Mouse (Mus musculus) midbrain, embryonic 11.5 days (tissue): ENCODE data around the gene Map3k14. TPM values are rescaled to one million over a fixed set of nuclear protein-coding genes. Genes with fewer than 3 reads are reported as not detected.

ENCODE experiments used
- ATAC-seq: fragments of 200-750 bp; cut with Nextera tagmentation; 2 replicates; pipeline ENCODE4 v1.8.0; 2017; ENCODE audit warnings: moderate TSS enrichment, moderate library complexity; ENCODE audit not compliant: low FRiP score
- DNase-seq: peaks from one replicate; pipeline ENCODE4 v3.0.0; 2015; ENCODE audit warnings: low spot score; ENCODE audit errors: missing footprints
- H3K27ac ChIP-seq: fragments of 300-500 bp; sonication (generic); 2 replicates; pipeline ENCODE4 v1.5.1; 2014; ENCODE audit warnings: low read depth, low read length
- H3K27me3 ChIP-seq: fragments of 300-500 bp; sonication (generic); 2 replicates; pipeline ENCODE4 v1.6.1; 2014; ENCODE audit warnings: mild to moderate bottlenecking, low read length, moderate library complexity, mixed read lengths; ENCODE audit not compliant: control insufficient read depth, insufficient read depth
- H3K36me3 ChIP-seq: fragments of 300-500 bp; sonication (generic); 2 replicates; pipeline ENCODE4 v1.6.1; 2014; ENCODE audit warnings: mild to moderate bottlenecking, low read length, moderate library complexity, mixed read lengths; ENCODE audit not compliant: control insufficient read depth, insufficient read depth
- H3K4me1 ChIP-seq: fragments of 300-500 bp; sonication (generic); 2 replicates; pipeline ENCODE4 v1.6.1; 2014; ENCODE audit warnings: low read length; ENCODE audit not compliant: control insufficient read depth, insufficient read depth
- H3K4me2 ChIP-seq: fragments of 300-500 bp; sonication (generic); 2 replicates; pipeline ENCODE4 v1.6.1; 2014; ENCODE audit warnings: mild to moderate bottlenecking, moderate library complexity
- H3K4me3 ChIP-seq: fragments of 300-500 bp; sonication (generic); 2 replicates; pipeline ENCODE4 v1.5.1; 2014; ENCODE audit warnings: low read depth, low read length
- H3K9ac ChIP-seq: fragments of 300-500 bp; sonication (generic); 2 replicates; pipeline ENCODE4 v1.6.1; 2014; ENCODE audit warnings: low read length
- H3K9me3 ChIP-seq: fragments of 300-500 bp; sonication (generic); 2 replicates; pipeline ENCODE4 v1.6.1; 2016; ENCODE audit warnings: low read length; ENCODE audit not compliant: control insufficient read depth
- WGBS: fragments of 180-500 bp; shearing (Covaris S2); extraction: QIAGEN DNeasy Blood & Tissue Kit; methylation state at CpG from one replicate; pipeline ENCODE4 v1.1.7; 2014; 5-methylcytosine and 5-hydroxymethylcytosine counted together
- polyA plus RNA-seq: library from polyadenylated mRNA; unstranded; fragments of >200 nt; fragmentation: Nextera tagmentation; extraction: Ambion mirVana; gene quantifications from 2 replicates; pipeline ENCODE4 v1.2.1, GENCODE M21; 2014

Map3k14 gene
- polyA plus RNA-seq, 1 experiment from 2014 or later: 3.3 TPM

GRCm38 (mm10) chr11:103173041-103173770 lies 94.1 kb downstream of the Map3k14 start:
- ATAC-seq: no peak
- no peak for DNase-seq
- WGBS: 88% methylated on average over 7 of the region's 7 CpGs
- H3K27me3 ChIP-seq: peaks cover 38% of the 10 kb centered on the region
- no peaks in the 10 kb centered on the region; the same call in 1 of the 2 replicates for H3K4me1 ChIP-seq
- no peak overlapping the region for H3K27ac ChIP-seq
- no peak overlapping the region for H3K9ac ChIP-seq
- H3K4me2 ChIP-seq: no peak overlapping the region
- H3K4me3 ChIP-seq: no peak overlapping the region
- H3K9me3 ChIP-seq: no peaks in the 10 kb centered on the region
- no peaks in the 10 kb centered on the region for H3K36me3 ChIP-seq

GRCm38 (mm10) chr11:103172392-103173040 lies 94.8 kb downstream of the Map3k14 start:
- ATAC-seq: no peak
- no peaks in the 10 kb centered on the region for H3K9me3 ChIP-seq
- H3K4me3 ChIP-seq: no peak overlapping the region
- no peaks in the 10 kb centered on the region; the same call in 1 of the 2 replicates for H3K4me1 ChIP-seq
- no peak overlapping the region for H3K4me2 ChIP-seq
- WGBS: 74% methylated on average over 6 of the region's 6 CpGs
- no peak overlapping the region for H3K9ac ChIP-seq
- H3K36me3 ChIP-seq: no peaks in the 10 kb centered on the region
- peaks cover 38% of the 10 kb centered on the region for H3K27me3 ChIP-seq
- no peak for DNase-seq
- no peak overlapping the region for H3K27ac ChIP-seq

GRCm38 (mm10) chr11:103171703-103172391 lies 95.4 kb downstream of the Map3k14 start:
- no peak for ATAC-seq
- WGBS: 50% methylated on average over 9 of the region's 9 CpGs
- Histone ChIP-seq H3K27ac (no peak overlapping the region), H3K36me3 (no peaks in the 10 kb centered on the region), H3K4me1 (no peaks in the 10 kb centered on the region; the same call in 1 of the 2 replicates), H3K4me2 (no peak overlapping the region), H3K9me3 (no peaks in the 10 kb centered on the region), H3K27me3 (peaks cover 38% of the 10 kb centered on the region), H3K9ac (no peak overlapping the region), H3K4me3 (no peak overlapping the region; the same call in 1 of the 2 replicates)
- DNase-seq: no peak

- Histone ChIP-seq H3K4me3 (peak overlapping the region; percentile 58), H3K4me2 (peak overlapping the region; percentile 96), H3K9ac (peak overlapping the region; percentile 65), H3K27me3 (peaks cover 38% of the 10 kb centered on the region), H3K9me3 (no peaks in the 10 kb centered on the region), H3K4me1 (no peaks in the 10 kb centered on the region; the same call in 1 of the 2 replicates), H3K36me3 (no peaks in the 10 kb centered on the region), H3K27ac (no peak overlapping the region)
- 2% methylated on average over 23 of the region's 23 CpGs for WGBS
- ATAC-seq (no peak; the same call in 1 of the 2 replicates), DNase-seq (peak; percentile 89)
These were observed 96.0 kb downstream of the Map3k14 start for GRCm38 (mm10) chr11:103171286-103171620.

GRCm38 (mm10) chr11:103170494-103171285 lies 96.6 kb downstream of the Map3k14 start, which contains the start of gene Fmnl1:
Gene Fmnl1 (plus strand): TSS chr11:103171107.
- peak within 1 kb of the TSS; percentile 58 for H3K4me3 ChIP-seq
- 1% methylated on average over 63 of the region's 84 CpGs for WGBS
- peaks cover 38% of the 10 kb centered on the region for H3K27me3 ChIP-seq
- H3K4me1 ChIP-seq: no peaks in the 10 kb centered on the region; the same call in 1 of the 2 replicates
- peak within 1 kb of the TSS; percentile 96 for H3K4me2 ChIP-seq
- DNase-seq (no peak), ATAC-seq (peak; percentile 59; the same call in 1 of the 2 replicates)
- H3K9me3 ChIP-seq: no peaks in the 10 kb centered on the region; the same call in 1 of the 2 replicates
- H3K36me3 ChIP-seq: no peaks in the 10 kb centered on the region
- H3K9ac ChIP-seq: peak within 1 kb of the TSS; percentile 65
- H3K27ac ChIP-seq: no peak within 1 kb of the TSS

GRCm38 (mm10) chr11:103170111-103170493 lies 97.2 kb downstream of the Map3k14 start:
- no peaks in the 10 kb centered on the region; the same call in 1 of the 2 replicates for H3K4me1 ChIP-seq
- ATAC-seq (no peak), DNase-seq (no peak)
- no peak overlapping the region for H3K9ac ChIP-seq
- H3K36me3 ChIP-seq: no peaks in the 10 kb centered on the region
- 53% methylated on average over 3 of the region's 3 CpGs for WGBS
- peaks cover 38% of the 10 kb centered on the region for H3K27me3 ChIP-seq
- no peak overlapping the region for H3K4me3 ChIP-seq
- no peak overlapping the region for H3K27ac ChIP-seq
- H3K4me2 ChIP-seq: peak overlapping the region; percentile 96
- H3K9me3 ChIP-seq: no peaks in the 10 kb centered on the region; the same call in 1 of the 2 replicates

Other genes with a start within 250 kb of the Map3k14 start
- gene Nmt1, start 239.3 kb downstream of the Map3k14 start, polyA plus RNA-seq: 45.6 and 51.3 TPM in 2 replicates
- gene Dcakd, start 239.1 kb downstream of the Map3k14 start, polyA plus RNA-seq: 238 and 259 TPM in 2 replicates
- gene Plcd3, start 165.8 kb downstream of the Map3k14 start, polyA plus RNA-seq: 0.63 and 0.86 TPM in 2 replicates
- gene Acbd4, start 165.8 kb downstream of the Map3k14 start, polyA plus RNA-seq: 8.2 and 10.5 TPM in 2 replicates
- 4.6 and 5.2 TPM in 2 replicates for gene Hexim1, start 151.2 kb downstream of the Map3k14 start, polyA plus RNA-seq
- 5.0 and 6.3 TPM in 2 replicates for gene Hexim2, start 135.0 kb downstream of the Map3k14 start, polyA plus RNA-seq
- 0.65 and 0.87 TPM in 2 replicates for gene Fmnl1, start 96.4 kb downstream of the Map3k14 start, polyA plus RNA-seq
- gene 1700023F06Rik, start 58.9 kb downstream of the Map3k14 start, polyA plus RNA-seq: 0.12 and 0.14 TPM in 2 replicates
- 0.15 TPM in 1 of 2 replicates, not detected in the other for gene Spata32, start 49.0 kb downstream of the Map3k14 start, polyA plus RNA-seq
- gene Arhgap27, start 96.2 kb upstream of the Map3k14 start, polyA plus RNA-seq: 2.4 and 2.8 TPM in 2 replicates
- 6.4 and 7.6 TPM in 2 replicates for gene Plekhm1, start 145.2 kb upstream of the Map3k14 start, polyA plus RNA-seq
- gene Lrrc37a, start 237.1 kb upstream of the Map3k14 start, polyA plus RNA-seq: not detected in 2 replicates